Mouse (Mus musculus): ENCODE data around the gene Gm21969. TPM values are rescaled to one million over a fixed set of nuclear protein-coding genes. Genes with fewer than 3 reads are reported as not detected.
A peak's percentile ranks its signal among the peaks of the same experiment; 100 is the strongest.

The Gm21969 gene
- polyA plus RNA-seq, 1 experiment from 2014 or later = not detected

DNA sequence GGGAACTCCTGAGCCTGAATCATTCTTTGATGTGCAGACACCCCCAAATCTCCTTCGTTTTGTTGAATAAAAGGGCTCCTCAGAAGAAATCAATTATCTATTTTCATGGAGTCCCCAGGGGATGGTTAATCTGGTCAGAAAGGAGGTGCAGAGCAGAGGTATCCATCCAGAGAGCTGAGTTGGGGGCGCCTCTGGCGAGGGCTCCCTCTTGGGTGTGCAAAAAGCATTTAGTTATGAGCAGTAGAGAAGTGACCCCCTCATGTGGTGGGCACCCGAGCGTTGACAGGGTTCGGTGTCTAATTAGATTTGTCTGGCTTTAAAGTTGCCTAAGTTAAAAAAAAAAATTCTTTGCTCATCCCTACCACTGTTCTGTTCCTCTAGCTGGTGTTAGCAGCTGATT is 8.0 kb downstream of the Gm21969 start:
- DNase-seq (ENCODE audit: low spot score) (peak; percentile 32), ATAC-seq (no peak)
- Histone ChIP-seq H3K4me1 (ENCODE audit: insufficient read depth, low read depth, low read length) (no peaks in the 10 kb centered on the region), H3K9ac (replicated peaks; ENCODE audit: low read depth) (no peak overlapping the region), H3K27ac (ENCODE audit: low read length) (peak overlapping the region; percentile 62), H3K36me3 (ENCODE audit: insufficient read depth, low read length) (peaks cover 10% of the 10 kb centered on the region; the same call in 1 of the 2 replicates), H3K4me2 (replicated peaks; ENCODE audit: low read depth, low read length) (no peak overlapping the region), H3K27me3 (replicated peaks; ENCODE audit: insufficient read depth, low read length) (no peaks in the 10 kb centered on the region), H3K9me3 (ENCODE audit: low read length) (no peaks in the 10 kb centered on the region), H3K4me3 (ENCODE audit: low read depth, low read length) (no peak overlapping the region)
- TF ChIP-seq EP300 (IDR thresholded peaks at IDR 0.05) (no peak), CTCF (IDR thresholded peaks at IDR 0.05) (no peak)
- 62% methylated on average over 6 of the region's 6 CpGs for WGBS

DNA sequence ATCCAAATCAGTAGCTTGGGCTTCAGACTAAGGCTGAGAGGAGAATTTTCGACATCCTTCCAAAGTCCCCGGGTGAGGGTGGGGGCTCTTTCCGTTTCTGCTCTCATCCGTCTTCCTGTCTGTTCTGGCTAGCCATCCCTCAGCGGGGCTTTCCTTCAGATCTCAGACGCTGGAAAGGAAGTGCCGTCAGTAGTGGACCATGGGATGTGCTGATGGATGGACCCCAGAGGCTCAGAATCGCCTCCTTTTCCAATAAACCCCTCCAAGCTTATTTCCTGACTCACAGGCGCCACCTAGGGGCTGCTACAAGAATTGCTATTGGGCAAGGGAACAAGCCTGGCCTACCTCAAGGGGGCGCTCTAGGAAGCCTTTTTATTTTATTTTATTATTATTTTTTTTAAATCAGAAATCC is 8.6 kb downstream of the Gm21969 start:
- H3K36me3 ChIP-seq (ENCODE audit: insufficient read depth, low read length) = peaks cover 10% of the 10 kb centered on the region; the same call in 1 of the 2 replicates
- H3K9ac ChIP-seq (replicated peaks; ENCODE audit: low read depth) = no peak overlapping the region
- 0 out of 2 replicates have a peak overlapping the region, but pooled peaks have one; percentile 62 for H3K27ac ChIP-seq (ENCODE audit: low read length)
- no peaks in the 10 kb centered on the region for H3K4me1 ChIP-seq (ENCODE audit: insufficient read depth, low read depth, low read length)
- no peaks in the 10 kb centered on the region for H3K9me3 ChIP-seq (ENCODE audit: low read length)
- WGBS = 6% methylated on average over 9 of the region's 10 CpGs
- H3K4me2 ChIP-seq (replicated peaks; ENCODE audit: low read depth, low read length) = peak overlapping the region; percentile 35
- no peak overlapping the region for H3K4me3 ChIP-seq (ENCODE audit: low read depth, low read length)
- TF ChIP-seq CTCF (IDR thresholded peaks at IDR 0.05) = peak; percentile 95
- no peak for TF ChIP-seq EP300 (IDR thresholded peaks at IDR 0.05)
- ATAC-seq (peak; percentile 84), DNase-seq (ENCODE audit: low spot score) (peak; percentile 94)
- H3K27me3 ChIP-seq (replicated peaks; ENCODE audit: insufficient read depth, low read length) = no peaks in the 10 kb centered on the region

DNA sequence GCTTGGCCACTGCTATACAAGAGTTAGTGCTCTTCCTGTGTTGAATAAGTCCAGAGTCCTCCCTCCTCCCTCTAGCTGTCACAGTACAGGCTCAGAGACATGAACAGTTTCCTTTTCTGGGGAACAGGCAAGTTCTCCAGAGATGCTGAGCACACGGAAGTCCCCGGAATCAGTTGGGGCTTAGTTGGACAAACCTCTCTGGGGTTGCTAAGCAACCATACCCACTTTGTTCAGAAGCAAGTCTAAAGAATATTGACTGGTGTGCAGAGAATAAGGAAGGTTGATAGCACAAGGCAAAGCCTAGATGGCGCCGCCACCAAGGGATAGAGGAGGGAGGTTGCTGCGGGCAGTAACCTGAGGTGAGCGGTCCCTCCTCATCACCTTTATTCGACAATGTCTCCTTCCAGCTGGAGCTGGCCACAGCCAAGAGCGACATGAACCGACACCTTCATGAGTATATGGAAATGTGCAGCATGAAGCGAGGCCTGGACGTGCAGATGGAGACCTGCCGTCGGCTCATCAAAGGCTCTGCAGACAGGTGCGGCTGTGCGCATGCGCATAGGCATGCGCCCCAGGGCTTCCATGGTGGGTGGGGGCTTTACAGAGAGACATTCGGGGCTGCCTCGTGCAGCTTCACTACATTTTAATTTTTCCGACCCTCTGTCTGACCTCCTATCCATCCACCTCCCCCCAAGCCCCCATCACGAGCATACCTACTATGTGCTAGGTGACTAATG is 11.7 kb downstream of the Gm21969 start:
- Histone ChIP-seq H3K4me1 (ENCODE audit: insufficient read depth, low read depth, low read length) (no peaks in the 10 kb centered on the region), H3K9ac (replicated peaks; ENCODE audit: low read depth) (no peak overlapping the region), H3K4me2 (replicated peaks; ENCODE audit: low read depth, low read length) (no peak overlapping the region), H3K27me3 (replicated peaks; ENCODE audit: insufficient read depth, low read length) (no peaks in the 10 kb centered on the region), H3K9me3 (ENCODE audit: low read length) (no peaks in the 10 kb centered on the region), H3K36me3 (ENCODE audit: insufficient read depth, low read length) (peaks cover 6% of the 10 kb centered on the region; the same call in 1 of the 2 replicates), H3K4me3 (ENCODE audit: low read depth, low read length) (no peak overlapping the region), H3K27ac (ENCODE audit: low read length) (no peak overlapping the region)
- ATAC-seq (no peak), DNase-seq (ENCODE audit: low spot score) (peak; percentile 24)
- TF ChIP-seq EP300 (IDR thresholded peaks at IDR 0.05) (no peak), CTCF (IDR thresholded peaks at IDR 0.05) (no peak)
- WGBS = 86% methylated on average over 21 of the region's 21 CpGs

DNA sequence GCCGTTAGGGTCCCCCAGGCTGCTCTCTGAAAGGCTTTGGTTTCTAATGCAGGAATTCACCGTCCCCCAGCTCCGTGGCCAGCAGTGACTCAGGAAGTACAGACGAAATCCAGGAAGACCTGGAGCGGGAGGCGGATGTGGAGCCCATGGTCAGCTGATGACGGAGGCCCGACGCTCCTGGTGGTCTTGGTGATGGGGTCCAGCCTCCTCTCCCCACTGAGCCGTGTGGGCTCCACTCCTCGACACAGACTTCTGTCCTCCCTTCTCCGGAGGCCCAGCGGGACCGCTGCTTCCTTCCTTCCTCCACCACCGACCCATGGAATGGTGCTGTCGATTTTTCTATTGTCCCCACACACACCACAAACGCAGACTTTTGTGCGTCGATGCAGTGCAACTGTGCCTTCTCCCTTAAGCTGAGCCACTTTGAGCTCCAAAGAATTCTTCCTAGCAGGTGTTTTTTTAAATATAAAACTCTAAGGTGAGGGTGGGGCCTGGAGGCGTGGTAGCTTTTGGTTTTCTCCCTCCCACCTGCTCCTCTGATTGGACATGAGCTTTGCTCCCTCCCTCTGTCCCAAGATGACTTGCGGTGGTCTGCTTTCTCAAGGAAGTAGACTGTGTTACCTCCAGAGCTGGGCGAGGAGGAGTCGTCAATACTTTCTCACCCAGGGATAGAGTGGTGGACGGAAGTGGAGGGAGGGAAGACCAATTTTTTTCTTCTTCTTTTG is 13.5 kb downstream of the Gm21969 start:
- Histone ChIP-seq H3K9ac (replicated peaks; ENCODE audit: low read depth) (peak overlapping the region; percentile 43), H3K27me3 (replicated peaks; ENCODE audit: insufficient read depth, low read length) (no peaks in the 10 kb centered on the region), H3K27ac (ENCODE audit: low read length) (peak overlapping the region; percentile 83), H3K4me2 (replicated peaks; ENCODE audit: low read depth, low read length) (peak overlapping the region; percentile 60), H3K4me1 (ENCODE audit: insufficient read depth, low read depth, low read length) (no peaks in the 10 kb centered on the region), H3K9me3 (ENCODE audit: low read length) (no peaks in the 10 kb centered on the region), H3K4me3 (ENCODE audit: low read depth, low read length) (peak overlapping the region; percentile 40), H3K36me3 (ENCODE audit: insufficient read depth, low read length) (peaks cover 6% of the 10 kb centered on the region; the same call in 1 of the 2 replicates)
- TF ChIP-seq CTCF (IDR thresholded peaks at IDR 0.05) (no peak), EP300 (IDR thresholded peaks at IDR 0.05) (0 out of 2 replicates have a peak, but pooled peaks have one; percentile 20)
- 14% methylated on average over 24 of the region's 24 CpGs for WGBS
- ATAC-seq (peak; percentile 92), DNase-seq (ENCODE audit: low spot score) (peak; percentile 92)

DNA sequence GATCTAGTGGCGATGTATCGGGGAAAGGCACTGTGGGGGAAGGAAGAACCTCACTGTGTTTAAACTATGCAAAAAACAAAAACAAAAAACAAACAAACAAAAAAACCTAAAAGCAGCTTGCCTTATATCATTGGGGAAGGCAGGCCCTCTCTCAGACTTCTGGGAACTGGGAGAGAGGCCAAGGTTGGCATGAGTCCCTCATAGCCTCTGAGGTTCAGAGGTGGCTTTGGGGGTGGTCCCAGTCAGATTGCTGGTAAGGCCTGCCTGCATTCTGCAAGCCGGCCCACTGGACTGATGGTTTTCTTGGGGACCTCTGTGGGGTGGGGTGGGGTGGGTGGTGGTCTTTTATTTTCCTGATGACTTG is 14.0 kb downstream of the Gm21969 start:
- H3K4me2 ChIP-seq (replicated peaks; ENCODE audit: low read depth, low read length) = peak overlapping the region; percentile 60
- H3K9ac ChIP-seq (replicated peaks; ENCODE audit: low read depth) = no peak overlapping the region; the same call in 1 of the 2 replicates
- H3K27me3 ChIP-seq (replicated peaks; ENCODE audit: insufficient read depth, low read length) = no peaks in the 10 kb centered on the region
- no peak overlapping the region for H3K4me3 ChIP-seq (ENCODE audit: low read depth, low read length)
- DNase-seq (ENCODE audit: low spot score) (no peak), ATAC-seq (no peak)
- no peak for TF ChIP-seq CTCF (IDR thresholded peaks at IDR 0.05)
- TF ChIP-seq EP300 (IDR thresholded peaks at IDR 0.05) = no peak
- no peaks in the 10 kb centered on the region for H3K4me1 ChIP-seq (ENCODE audit: insufficient read depth, low read depth, low read length)
- peaks cover 6% of the 10 kb centered on the region; the same call in 1 of the 2 replicates for H3K36me3 ChIP-seq (ENCODE audit: insufficient read depth, low read length)
- WGBS = 50% methylated on average over 3 of the region's 3 CpGs
- no peaks in the 10 kb centered on the region for H3K9me3 ChIP-seq (ENCODE audit: low read length)
- peak overlapping the region; percentile 83 for H3K27ac ChIP-seq (ENCODE audit: low read length)

DNA sequence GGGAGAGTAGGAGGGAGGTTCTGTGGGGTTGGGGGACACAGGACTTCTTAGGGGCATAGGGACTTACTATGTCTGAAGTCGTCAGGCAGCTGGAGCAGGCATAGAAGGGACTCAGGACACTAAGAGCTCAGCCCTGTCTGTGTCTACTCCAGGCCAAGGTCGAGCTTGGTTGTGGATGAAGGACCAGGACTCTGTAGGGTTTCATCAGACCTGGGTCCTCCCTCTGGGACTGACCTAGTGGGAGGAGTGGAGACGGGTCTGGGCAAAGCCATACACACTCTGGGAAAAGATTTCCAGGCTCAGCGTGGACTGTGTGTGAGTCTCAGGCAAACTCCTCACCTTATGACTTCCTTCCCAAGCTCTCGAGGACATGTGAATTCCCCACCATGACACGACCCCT is 16.8 kb downstream of the Gm21969 start:
- ATAC-seq = no peak

More for the DNA sequence above, 16.8 kb downstream of the Gm21969 start:
- Histone ChIP-seq H3K4me3 (ENCODE audit: low read depth, low read length) (no peak overlapping the region), H3K36me3 (ENCODE audit: insufficient read depth, low read length) (no peaks in the 10 kb centered on the region), H3K9ac (replicated peaks; ENCODE audit: low read depth) (no peak overlapping the region), H3K9me3 (ENCODE audit: low read length) (no peaks in the 10 kb centered on the region), H3K27ac (ENCODE audit: low read length) (no peak overlapping the region), H3K27me3 (replicated peaks; ENCODE audit: insufficient read depth, low read length) (no peaks in the 10 kb centered on the region), H3K4me1 (ENCODE audit: insufficient read depth, low read depth, low read length) (peaks cover 3% of the 10 kb centered on the region; the same call in 1 of the 2 replicates), H3K4me2 (replicated peaks; ENCODE audit: low read depth, low read length) (no peak overlapping the region)
- no peak for TF ChIP-seq CTCF (IDR thresholded peaks at IDR 0.05)
- no peak for TF ChIP-seq EP300 (IDR thresholded peaks at IDR 0.05)
- WGBS = 68% methylated on average over 6 of the region's 6 CpGs
- DNase-seq (ENCODE audit: low spot score) = no peak

Data from lung, postnatal 0 days (tissue).